Mouse (Mus musculus): ENCODE data around the gene Bbs2.
A peak's percentile ranks its signal among the peaks of the same experiment; 100 is the strongest.
"Not testable (repeated sequence)": the region's sequence is repeated elsewhere in the genome, so short reads cannot be mapped to it uniquely, and the experiment has no call there.

Gene Bbs2

DNA sequence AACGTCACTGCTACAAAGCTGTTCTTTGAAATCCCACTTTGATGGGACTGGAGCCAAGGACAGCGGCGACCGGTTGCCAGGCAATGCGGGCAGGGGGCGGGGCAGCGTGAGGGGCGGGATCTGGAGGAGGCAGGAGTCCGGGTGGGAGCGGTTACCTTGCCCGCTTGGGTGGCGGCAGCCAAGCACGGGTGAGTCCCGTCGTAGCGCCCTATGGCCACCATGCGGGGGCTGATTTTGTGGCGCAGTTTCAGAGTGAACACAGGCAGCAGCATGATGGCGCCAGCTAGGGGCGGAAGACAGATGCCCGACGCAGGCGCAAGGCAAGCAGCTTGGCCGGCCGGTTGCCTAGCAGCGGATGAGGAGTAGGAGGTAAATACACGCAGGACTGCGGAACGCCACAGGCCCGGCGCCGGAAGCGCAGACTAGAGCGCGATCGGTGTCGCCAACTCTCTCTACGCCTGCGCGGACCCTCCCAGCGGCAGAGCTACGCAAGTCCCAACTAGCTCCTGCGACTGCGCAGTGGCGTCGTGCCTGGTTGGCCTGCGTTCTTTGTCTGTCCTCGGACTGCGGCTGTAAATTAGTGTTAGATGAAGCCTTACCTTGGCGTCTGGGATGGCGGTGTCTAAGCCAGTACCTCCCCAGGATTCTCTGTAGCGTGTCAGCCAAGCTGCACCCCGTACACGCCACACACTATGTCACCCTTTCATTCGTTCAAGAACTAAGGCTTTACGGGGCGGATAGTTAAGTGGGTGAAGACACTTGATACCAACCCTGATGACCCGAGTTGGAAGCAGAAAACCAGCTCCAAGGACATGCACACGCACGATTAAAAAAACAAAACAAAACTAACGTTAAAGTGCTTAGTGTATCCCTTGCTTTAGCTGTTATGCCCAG, at the start of gene Bbs2:
Gene Bbs2, minus strand, starts transcription at position 848 of the 894 bp plus-strand sequence.
- peak; percentile 99 to 100 for DNase-seq

- no peak for DNase-seq
Measured at GRCm38 (mm10) chr8:94148236-94148635, 49.5 kb upstream of the Bbs2 start.

- DNase-seq = no peak
Measured at GRCm38 (mm10) chr8:94140266-94140795, 41.6 kb upstream of the Bbs2 start.

- no peak for DNase-seq
Measured at GRCm38 (mm10) chr8:94136933-94137332, 38.2 kb upstream of the Bbs2 start, which contains the start of gene Mt4. Gene Mt4 (plus strand): TSS chr8:94137197.

GRCm38 (mm10) chr8:94136192-94136591, 37.5 kb upstream of the Bbs2 start:
- DNase-seq = no peak

DNA sequence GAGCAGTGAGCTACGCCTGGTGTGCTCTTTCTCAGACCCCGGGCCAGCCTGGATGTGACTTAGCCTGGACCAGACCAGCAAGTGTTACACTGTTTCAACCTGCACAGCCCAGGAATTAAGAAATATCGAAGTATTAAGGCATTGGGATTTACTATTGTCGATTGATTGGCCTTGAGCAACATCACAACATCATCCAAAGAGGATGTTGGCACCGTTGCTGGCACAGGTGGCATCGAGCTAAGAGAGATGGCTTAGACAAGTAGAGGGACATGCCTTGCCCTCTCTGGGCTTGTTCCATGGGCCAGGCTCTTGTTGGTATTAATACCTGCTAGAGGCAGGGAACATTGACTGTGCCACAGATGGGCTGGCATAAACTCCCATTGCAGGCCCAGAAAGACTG, 36.8 kb upstream of the Bbs2 start:
- no peak for DNase-seq

DNA sequence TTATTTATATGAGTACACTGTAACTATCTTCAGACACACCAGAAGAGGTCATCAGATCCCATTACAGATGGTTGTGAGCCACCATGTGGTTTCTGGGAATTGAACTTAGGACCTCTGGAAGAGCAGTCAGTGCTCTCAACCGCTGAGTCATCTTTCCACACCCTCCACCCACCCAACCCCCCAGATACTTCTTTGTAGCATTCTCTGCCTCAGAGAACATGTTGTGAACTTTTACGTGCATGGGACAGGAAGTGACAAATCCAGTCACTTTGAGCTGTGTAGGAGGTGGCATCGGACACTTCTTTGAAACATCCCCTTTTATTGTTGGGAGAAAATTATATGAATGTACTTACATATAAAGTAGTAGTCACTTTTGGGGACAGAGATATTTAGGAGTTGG, 35.9 kb upstream of the Bbs2 start:
- not testable (repeated sequence) for DNase-seq

GRCm38 (mm10) chr8:94132096-94132495, 33.4 kb upstream of the Bbs2 start:
- no peak for DNase-seq

DNA sequence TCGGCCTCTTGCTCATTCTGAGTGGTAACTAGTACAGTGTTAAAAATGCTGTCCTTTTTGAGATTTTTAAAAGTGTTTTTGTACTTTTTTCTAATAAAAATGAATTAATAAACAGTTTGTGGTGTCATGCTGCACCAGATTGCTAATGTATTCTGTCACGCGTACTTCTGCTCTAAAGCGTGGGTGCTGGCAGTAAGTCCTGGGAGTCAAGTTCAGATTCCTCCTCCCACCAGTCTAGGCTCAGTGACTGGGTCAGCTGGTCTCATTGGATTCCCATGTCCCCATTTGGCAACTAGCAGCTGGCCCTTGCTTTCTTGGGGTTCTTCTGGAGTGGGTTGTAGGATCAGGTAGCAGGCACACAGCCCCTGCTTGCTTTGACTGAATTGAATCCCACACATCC, 31.4 kb upstream of the Bbs2 start:
- DNase-seq = no peak

GRCm38 (mm10) chr8:94129133-94129789, 30.5 kb upstream of the Bbs2 start:
- no peak for DNase-seq

DNA sequence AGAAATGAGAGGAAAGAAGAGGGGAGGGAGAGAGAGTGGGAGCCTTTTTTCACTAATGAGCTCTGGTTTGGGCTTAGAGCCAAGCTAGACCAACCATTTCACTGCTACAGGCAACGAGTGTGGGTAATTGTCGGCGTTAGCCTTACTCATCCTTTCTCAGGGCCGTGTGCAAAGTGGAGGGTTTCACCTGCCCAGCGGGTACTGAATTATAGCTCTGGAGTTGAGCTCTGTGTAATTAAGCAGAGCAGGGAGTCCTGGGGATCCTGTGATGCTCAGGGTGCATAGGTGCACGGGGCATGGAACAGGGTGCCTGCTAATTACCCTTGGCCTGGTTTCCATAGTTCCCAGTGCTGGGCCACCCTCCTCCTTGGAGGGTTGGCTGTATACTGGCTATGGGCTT, 29.0 kb upstream of the Bbs2 start:
- DNase-seq = no peak

- DNase-seq = no peak
Measured at GRCm38 (mm10) chr8:94122711-94123468, 24.2 kb upstream of the Bbs2 start.

- DNase-seq = no peak
Measured at GRCm38 (mm10) chr8:94121625-94122024, 22.9 kb upstream of the Bbs2 start.

DNA sequence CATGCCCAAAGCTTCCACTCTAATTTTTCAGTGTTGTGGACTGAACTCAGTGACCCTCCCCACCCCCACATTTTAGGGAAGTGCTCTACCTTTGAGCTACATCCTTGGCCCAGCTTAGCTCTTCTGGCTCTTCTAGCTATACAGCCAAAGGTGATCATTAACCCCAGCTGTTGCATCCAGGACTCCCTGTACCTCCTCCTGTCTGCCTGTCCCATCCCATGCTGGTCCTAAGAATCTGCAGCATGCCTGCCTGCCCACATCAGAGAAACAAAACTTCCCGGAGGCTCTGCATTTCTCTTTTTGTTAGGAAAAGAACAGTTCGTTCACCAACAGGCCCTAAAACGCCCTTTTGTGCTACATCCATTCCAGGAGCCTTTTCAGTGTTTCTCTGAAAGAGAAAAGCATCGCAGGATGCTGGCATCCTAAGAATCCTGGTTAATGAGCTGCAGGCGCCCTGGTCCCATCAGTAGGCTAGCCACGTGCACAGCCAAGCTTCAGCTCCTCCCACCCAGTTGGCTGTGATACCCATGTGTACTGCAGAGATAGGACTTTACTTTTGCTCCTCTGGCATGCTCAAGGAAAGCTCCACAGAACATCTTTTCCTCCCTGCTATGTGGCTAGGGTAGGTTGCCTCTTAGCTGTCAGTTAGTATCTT, 20.2 kb upstream of the Bbs2 start:
- no peak for DNase-seq

GRCm38 (mm10) chr8:94113972-94114371, 15.2 kb upstream of the Bbs2 start:
- no peak for DNase-seq

- no peak for DNase-seq
Measured at GRCm38 (mm10) chr8:94113435-94113834, 14.7 kb upstream of the Bbs2 start.

DNA sequence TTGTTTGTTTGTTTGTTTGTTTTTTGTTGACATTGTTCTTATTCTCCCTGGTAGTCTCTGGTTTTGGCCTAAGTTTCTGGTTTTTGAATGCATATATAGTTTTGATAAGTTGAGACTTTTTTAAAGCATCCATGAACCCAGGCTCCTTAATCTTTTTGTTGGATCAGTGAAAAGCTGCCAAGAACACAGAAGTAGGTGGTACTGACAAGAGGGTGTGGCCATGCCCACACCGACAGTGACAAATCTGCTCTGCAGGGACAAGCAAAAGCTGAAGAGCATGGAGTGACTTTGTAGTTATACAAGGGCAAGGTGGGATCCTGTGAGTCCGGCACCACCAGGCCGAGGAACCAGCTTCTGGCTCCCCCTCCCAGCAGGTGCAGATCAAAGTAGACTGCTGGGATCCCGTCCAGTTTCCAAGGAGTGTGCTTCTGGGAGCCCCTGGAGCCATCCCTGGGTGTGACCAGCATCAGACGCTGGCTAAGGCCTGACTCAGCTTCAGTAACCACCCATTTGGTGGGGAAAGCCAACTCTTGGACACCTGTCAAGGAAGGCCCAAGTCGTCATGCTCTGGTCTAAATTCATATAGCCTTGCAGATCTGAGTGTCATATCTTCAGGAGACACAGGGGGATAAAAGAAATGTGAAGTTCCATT, 11.9 kb upstream of the Bbs2 start:
- DNase-seq = no peak

- DNase-seq = no peak
Measured at GRCm38 (mm10) chr8:94109835-94110234, 11.1 kb upstream of the Bbs2 start.

DNA sequence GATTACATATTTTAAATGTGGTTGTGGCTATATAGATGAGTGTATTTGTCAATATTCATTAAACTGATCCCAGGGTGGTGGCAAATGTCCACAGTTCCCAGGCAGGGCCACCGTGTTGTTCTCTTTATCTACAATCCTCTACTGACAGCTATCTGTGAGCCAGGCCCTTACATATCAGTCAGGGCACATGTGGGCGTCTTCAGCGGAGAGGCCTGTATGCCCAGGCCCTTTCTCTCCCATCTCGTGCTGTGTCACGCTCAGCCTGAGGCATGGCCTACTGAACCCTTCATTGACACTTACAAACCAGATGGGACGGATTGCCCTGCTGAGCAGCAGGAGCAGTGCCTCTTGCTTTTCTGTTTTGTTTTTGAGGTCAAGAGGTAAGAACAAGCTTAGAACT, 10.7 kb upstream of the Bbs2 start:
- DNase-seq = no peak

DNA sequence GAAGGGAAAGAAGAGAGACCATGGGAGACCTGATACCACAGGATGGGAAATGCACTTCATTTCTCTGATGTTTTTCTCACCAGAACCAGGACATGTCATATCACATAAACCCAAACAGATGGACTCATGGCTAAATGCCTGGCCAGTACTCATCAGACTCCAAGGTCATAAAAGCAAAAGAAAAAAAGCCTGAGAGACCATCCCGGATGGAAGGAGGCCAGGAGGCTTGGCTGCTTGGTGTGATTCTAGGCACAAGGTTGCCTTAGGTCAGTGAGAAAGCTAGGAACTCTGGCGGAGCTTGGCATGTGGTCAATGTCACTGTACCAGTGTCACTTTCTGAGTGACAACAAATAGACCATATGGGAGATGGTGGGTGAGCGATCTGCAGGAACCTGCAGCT, 9.1 kb upstream of the Bbs2 start:
- DNase-seq = peak in 1 of 2 experiments; percentile 10

- no peak for DNase-seq
Measured at GRCm38 (mm10) chr8:94104146-94104545, 5.4 kb upstream of the Bbs2 start.

DNA sequence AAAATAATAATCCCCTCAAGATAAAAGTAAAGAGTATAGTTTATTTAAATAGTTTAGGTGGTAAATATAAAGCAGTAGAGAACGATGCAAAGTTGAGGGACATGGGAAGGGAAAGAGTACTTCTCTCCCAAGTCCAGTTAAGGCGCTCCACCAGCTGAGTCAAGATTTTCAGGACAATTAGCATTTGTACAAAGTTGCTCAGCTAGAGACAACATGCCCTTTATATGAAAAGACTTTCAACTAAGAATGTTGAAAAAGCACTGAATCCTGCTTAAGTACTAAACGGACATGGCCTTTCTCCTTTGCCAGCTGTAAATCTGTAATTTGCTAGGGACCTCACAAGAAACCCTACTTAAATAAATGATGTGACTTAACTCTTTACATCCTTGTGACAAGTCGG, 268 bp upstream of the Bbs2 start:
- no peak for DNase-seq

All from lung, adult 18-20 months (tissue).